Mouse (Mus musculus) liver, adult 2 months (tissue): ENCODE measurements at regions not wholly inside any gene's neighbourhood (a gene's known extent, or its start where the extent isn't known, plus 50 kb on each side); places are given as distances from the start of the nearest gene placed in this dataset.

Experiments used
- CTCF ChIP-seq: fragments of 200-500 bp; IDR thresholded peaks from 2 replicates; pipeline ENCODE4 v1.5.1; 2011; ENCODE audit warnings: low read depth, low read length, control low read depth
- POLR2A ChIP-seq: fragments of 200-500 bp; IDR thresholded peaks from 2 replicates; pipeline ENCODE4 v1.6.1; 2011; ENCODE audit warnings: low read length, control low read depth; ENCODE audit not compliant: insufficient read depth; ENCODE audit errors: extremely low read depth

DNA sequence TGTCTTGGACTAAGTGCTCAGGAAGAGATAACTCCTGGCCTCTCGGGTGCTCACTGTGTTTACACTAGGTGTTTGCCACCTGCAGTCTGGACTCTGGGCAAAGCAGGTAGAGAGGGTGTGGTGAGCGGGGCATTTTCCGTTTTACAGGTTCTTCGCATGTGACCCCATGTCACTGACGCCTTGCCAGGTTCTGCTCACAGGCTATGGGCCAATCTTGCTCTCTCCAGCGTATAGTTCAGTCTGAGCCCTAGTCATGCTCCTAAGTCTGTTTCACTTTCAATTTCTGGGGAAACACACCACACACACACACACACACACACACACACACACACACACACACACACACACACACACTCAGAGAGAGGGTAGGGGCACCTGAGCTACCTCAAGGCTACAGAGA, 112.4 kb upstream of the Parp11 start:
- TF ChIP-seq POLR2A (no peak), CTCF (no peak)
